Mouse (Mus musculus) spleen, adult 10 weeks (tissue): Measurements from ENCODE around the gene Tmem170b. TPM values are rescaled to one million over a fixed set of nuclear protein-coding genes. Genes with fewer than 3 reads are reported as not detected.

Experiments
- polyA plus RNA-seq: library from polyadenylated mRNA; stranded (reverse); fragments of 350-450 nt; fragmentation: Illumina TruSeq; extraction: RNeasy Lipid Tissue Mini Kit (QIAGEN cat#74804); gene quantifications from one replicate; pipeline ENCODE4 v1.2.3, GENCODE M21; 2015; ENCODE audit warnings: low replicate concordance; ENCODE audit not compliant: insufficient read depth

The Tmem170b gene
- polyA plus RNA-seq, result 18.1 TPM

DNA sequence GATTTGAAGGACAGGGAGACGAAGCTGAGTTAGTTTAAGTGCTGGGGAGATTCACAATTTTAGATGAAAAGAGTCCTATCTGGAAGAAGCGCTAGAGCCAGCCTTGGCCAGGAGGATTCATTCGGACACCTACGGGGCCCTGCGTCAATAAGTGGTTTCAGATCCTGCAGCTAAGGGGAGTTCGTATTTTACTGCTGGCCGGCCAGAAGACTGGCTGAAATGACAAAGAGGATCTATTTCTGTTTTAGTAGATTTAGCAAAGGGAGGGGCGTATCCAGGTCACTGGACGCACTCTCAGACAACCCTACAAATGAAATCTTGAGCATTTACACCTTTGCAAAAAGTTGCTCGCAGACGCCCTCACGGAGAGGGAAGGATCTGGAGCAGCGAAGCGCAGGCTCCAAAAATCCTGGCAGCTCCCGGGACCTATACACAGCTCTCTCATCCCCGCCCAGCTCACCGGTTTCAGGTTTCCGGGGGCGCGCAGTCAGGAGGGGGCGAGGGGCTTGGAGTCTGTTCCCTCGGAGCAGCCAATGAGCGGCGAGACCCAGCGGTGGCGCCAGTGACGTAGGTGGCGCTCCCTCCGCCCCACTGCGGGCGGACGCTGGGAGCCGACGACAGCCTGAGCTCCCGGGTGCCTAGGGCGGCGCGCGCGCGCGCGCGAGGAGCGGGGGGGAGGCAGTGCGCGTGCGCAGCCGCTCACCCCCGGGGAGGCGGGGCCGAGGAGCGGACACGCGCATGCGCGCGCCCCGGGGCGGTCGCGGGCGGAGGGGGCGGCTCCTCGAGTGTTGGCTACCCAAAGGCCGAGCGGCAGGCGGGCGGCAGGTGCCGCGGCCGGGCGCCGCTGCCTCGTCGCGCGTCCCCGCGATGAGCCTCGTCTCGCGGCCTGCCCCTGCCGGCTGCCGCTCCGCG, at the start of gene Tmem170b:
Tmem170b (plus strand) TSS at position 809 of the 912 bp plus-strand sequence.

Other genes starting within 250 kb of the Tmem170b start
- 118 TPM for gene Nedd9, start 118.5 kb upstream of the Tmem170b start, polyA plus RNA-seq
- gene Adtrp, start 241.8 kb downstream of the Tmem170b start, polyA plus RNA-seq, result 2.7 TPM